Mouse (Mus musculus) hindbrain, embryonic 15.5 days (tissue): ENCODE measurements around the gene Mgat4c. TPM values are rescaled to one million over a fixed set of nuclear protein-coding genes. Genes with fewer than 3 reads are reported as not detected.

Source experiments
- ATAC-seq: fragments of 200-750 bp; cut with Nextera tagmentation; 2 replicates; pipeline ENCODE4 v1.8.0; 2017; ENCODE audit warnings: low read depth, moderate number of reproducible peaks, moderate TSS enrichment; ENCODE audit not compliant: low FRiP score
- H3K27ac ChIP-seq: fragments of 300-500 bp; sonication (generic); replicated peaks from 2 replicates; pipeline ENCODE4 v1.5.1; 2015; ENCODE audit warnings: mild to moderate bottlenecking, inconsistent platforms
- H3K27me3 ChIP-seq: fragments of 300-500 bp; sonication (generic); 2 replicates; pipeline ENCODE4 v1.6.1; 2015; ENCODE audit warnings: control low read depth, inconsistent platforms
- H3K36me3 ChIP-seq: fragments of 300-500 bp; sonication (generic); 2 replicates; pipeline ENCODE4 v1.6.1; 2015; ENCODE audit warnings: control low read depth, inconsistent platforms
- H3K4me1 ChIP-seq: fragments of 300-500 bp; sonication (generic); replicated peaks from 2 replicates; pipeline ENCODE4 v1.6.1; 2015; ENCODE audit warnings: control low read depth, inconsistent platforms
- H3K4me2 ChIP-seq: fragments of 300-500 bp; sonication (generic); 2 replicates; pipeline ENCODE4 v1.6.1; 2015; ENCODE audit warnings: moderate library complexity, mild to moderate bottlenecking, inconsistent platforms
- H3K4me3 ChIP-seq: fragments of 300-500 bp; sonication (generic); 2 replicates; pipeline ENCODE4 v1.5.1; 2015; ENCODE audit warnings: mild to moderate bottlenecking, inconsistent platforms
- H3K9ac ChIP-seq: fragments of 300-500 bp; sonication (generic); 2 replicates; pipeline ENCODE4 v1.6.1; 2015; ENCODE audit warnings: inconsistent platforms
- H3K9me3 ChIP-seq: fragments of 300-500 bp; sonication (generic); 2 replicates; pipeline ENCODE4 v1.6.1; 2016; ENCODE audit warnings: control low read depth, inconsistent platforms
- WGBS: fragments of 180-500 bp; shearing (Covaris S2); methylation state at CpG from one replicate; pipeline ENCODE4 v1.1.7; 2015; 5-methylcytosine and 5-hydroxymethylcytosine counted together
- polyA plus RNA-seq: library from polyadenylated mRNA; unstranded; fragments of >200 nt; fragmentation: Nextera tagmentation; extraction: Ambion mirVana; gene quantifications from 2 replicates; pipeline ENCODE4 v1.2.1, GENCODE M21; 2015

The Mgat4c gene
- 49.1 and 53.2 TPM in 2 replicates for polyA plus RNA-seq

- peak within 1 kb of the TSS; percentile 22; the same call in 1 of the 2 replicates for H3K9ac ChIP-seq
- H3K27me3 ChIP-seq = no peaks in the 10 kb centered on the region
- H3K4me3 ChIP-seq = peak within 1 kb of the TSS; percentile 36
- H3K4me2 ChIP-seq = peak within 1 kb of the TSS; percentile 41
- H3K9me3 ChIP-seq = no peaks in the 10 kb centered on the region
- H3K27ac ChIP-seq = peak within 1 kb of the TSS; percentile 74
- H3K4me1 ChIP-seq = no peaks in the 10 kb centered on the region
- H3K36me3 ChIP-seq = no peaks in the 10 kb centered on the region
- WGBS = 25% methylated on average over 6 of the region's 6 CpGs
- peak; percentile 86 for ATAC-seq
Observed at GRCm38 (mm10) chr10:101681437-101681912, at the start of gene Mgat4c. Gene Mgat4c, plus strand, starts transcription at chr10:101681487.

- ATAC-seq = no peak
- Histone ChIP-seq H3K4me1 (no peaks in the 10 kb centered on the region), H3K27me3 (no peaks in the 10 kb centered on the region), H3K4me3 (no peak overlapping the region), H3K36me3 (no peaks in the 10 kb centered on the region), H3K9ac (no peak overlapping the region), H3K27ac (no peak overlapping the region), H3K9me3 (no peaks in the 10 kb centered on the region), H3K4me2 (no peak overlapping the region)
- 94% methylated on average over 6 of the region's 6 CpGs for WGBS
Observed at GRCm38 (mm10) chr10:101635266-101635665, 46.0 kb upstream of the Mgat4c start.

GRCm38 (mm10) chr10:101641048-101641447 lies 40.2 kb upstream of the Mgat4c start:
- H3K4me2 ChIP-seq = no peak overlapping the region
- no peak overlapping the region for H3K9ac ChIP-seq
- H3K4me1 ChIP-seq = no peaks in the 10 kb centered on the region
- no peak overlapping the region for H3K4me3 ChIP-seq
- ATAC-seq = no peak
- WGBS = 83% methylated on average over 2 of the region's 2 CpGs
- H3K9me3 ChIP-seq = no peaks in the 10 kb centered on the region
- H3K36me3 ChIP-seq = no peaks in the 10 kb centered on the region
- no peak overlapping the region for H3K27ac ChIP-seq
- H3K27me3 ChIP-seq = no peaks in the 10 kb centered on the region

DNA sequence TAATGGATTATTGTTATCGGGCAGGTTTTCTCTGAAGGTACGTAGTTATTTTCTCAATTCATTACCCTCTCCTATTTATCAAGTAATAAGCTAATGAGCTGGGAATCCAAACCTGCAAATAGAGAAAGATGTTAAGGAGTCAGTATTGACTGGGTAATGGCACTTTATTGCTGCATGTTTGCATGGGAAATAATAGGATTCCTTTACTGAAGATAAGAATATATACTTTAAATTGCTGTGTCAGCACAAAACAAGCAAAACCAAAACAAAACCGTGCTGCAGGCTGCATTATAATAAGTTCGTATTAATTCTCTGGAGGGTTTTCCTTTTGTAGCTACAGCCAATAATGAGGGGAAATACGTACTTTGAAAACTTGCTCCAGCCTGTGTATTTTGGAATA lies 627 bp downstream of the Mgat4c start:
- Histone ChIP-seq H3K9me3 (no peaks in the 10 kb centered on the region), H3K4me1 (no peaks in the 10 kb centered on the region), H3K27me3 (no peaks in the 10 kb centered on the region), H3K4me3 (peak overlapping the region; percentile 36), H3K9ac (peak overlapping the region; percentile 22; the same call in 1 of the 2 replicates), H3K27ac (peak overlapping the region; percentile 74), H3K36me3 (no peaks in the 10 kb centered on the region), H3K4me2 (peak overlapping the region; percentile 41)
- WGBS = 49% methylated on average over 5 of the region's 5 CpGs
- 0 out of 2 replicates have a peak, but pooled peaks have one; percentile 30 for ATAC-seq

GRCm38 (mm10) chr10:101761828-101762227 lies 80.5 kb downstream of the Mgat4c start:
- 86% methylated on average over 3 of the region's 3 CpGs for WGBS
- Histone ChIP-seq H3K27me3 (no peaks in the 10 kb centered on the region), H3K36me3 (no peaks in the 10 kb centered on the region), H3K4me2 (no peak overlapping the region), H3K9ac (no peak overlapping the region), H3K4me1 (no peaks in the 10 kb centered on the region), H3K9me3 (no peaks in the 10 kb centered on the region), H3K27ac (no peak overlapping the region), H3K4me3 (no peak overlapping the region)
- ATAC-seq = no peak

- ATAC-seq = no peak
- 81% methylated on average over 1 of the region's 1 CpGs for WGBS
- no peaks in the 10 kb centered on the region for H3K27me3 ChIP-seq
Observed at GRCm38 (mm10) chr10:101770688-101771087, 89.4 kb downstream of the Mgat4c start.

GRCm38 (mm10) chr10:101771157-101771556 lies 89.9 kb downstream of the Mgat4c start:
- Histone ChIP-seq H3K4me2 (no peak overlapping the region), H3K9me3 (no peaks in the 10 kb centered on the region), H3K4me3 (no peak overlapping the region), H3K36me3 (no peaks in the 10 kb centered on the region), H3K9ac (no peak overlapping the region), H3K27me3 (no peaks in the 10 kb centered on the region), H3K27ac (no peak overlapping the region), H3K4me1 (no peaks in the 10 kb centered on the region)
- WGBS = 71% methylated on average over 4 of the region's 4 CpGs
- ATAC-seq = no peak

More at GRCm38 (mm10) chr10:101770688-101771087, 89.4 kb downstream of the Mgat4c start:
- H3K27ac ChIP-seq = no peak overlapping the region
- H3K9me3 ChIP-seq = no peaks in the 10 kb centered on the region
- H3K9ac ChIP-seq = no peak overlapping the region
- no peak overlapping the region for H3K4me2 ChIP-seq
- H3K4me3 ChIP-seq = no peak overlapping the region
- no peaks in the 10 kb centered on the region for H3K4me1 ChIP-seq
- H3K36me3 ChIP-seq = no peaks in the 10 kb centered on the region

DNA sequence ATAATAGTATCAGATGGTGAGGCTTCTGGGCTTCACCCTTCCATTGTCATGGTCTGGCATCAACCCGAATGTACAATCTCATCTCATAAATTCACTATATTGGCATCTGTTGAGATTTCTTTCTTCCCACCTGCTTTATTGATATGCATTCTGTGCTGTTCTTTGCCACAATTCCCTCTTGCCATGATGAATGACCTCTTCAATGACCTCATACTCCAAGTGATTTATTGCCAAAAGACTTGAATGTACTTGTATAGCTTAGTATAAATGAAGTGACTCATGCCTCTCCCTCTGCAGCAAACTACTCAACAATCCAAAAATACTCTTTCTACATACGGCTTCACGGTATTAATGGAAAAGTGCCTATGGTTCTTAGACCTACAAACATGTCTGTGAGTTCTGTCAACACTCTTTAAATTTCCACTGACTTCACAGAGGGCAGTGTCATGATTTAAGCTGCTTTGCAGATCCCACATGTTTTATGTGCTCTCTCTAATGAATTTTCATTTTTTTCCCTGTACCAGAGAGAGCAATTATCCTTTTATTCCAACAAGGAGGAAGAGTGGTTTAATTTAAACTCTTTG lies 102.0 kb downstream of the Mgat4c start:
- no peak for ATAC-seq
- Histone ChIP-seq H3K4me1 (no peaks in the 10 kb centered on the region), H3K27ac (no peak overlapping the region), H3K4me2 (no peak overlapping the region), H3K27me3 (no peaks in the 10 kb centered on the region), H3K9me3 (no peaks in the 10 kb centered on the region), H3K4me3 (no peak overlapping the region), H3K9ac (no peak overlapping the region), H3K36me3 (no peaks in the 10 kb centered on the region)
- 70% methylated on average over 3 of the region's 3 CpGs for WGBS

DNA sequence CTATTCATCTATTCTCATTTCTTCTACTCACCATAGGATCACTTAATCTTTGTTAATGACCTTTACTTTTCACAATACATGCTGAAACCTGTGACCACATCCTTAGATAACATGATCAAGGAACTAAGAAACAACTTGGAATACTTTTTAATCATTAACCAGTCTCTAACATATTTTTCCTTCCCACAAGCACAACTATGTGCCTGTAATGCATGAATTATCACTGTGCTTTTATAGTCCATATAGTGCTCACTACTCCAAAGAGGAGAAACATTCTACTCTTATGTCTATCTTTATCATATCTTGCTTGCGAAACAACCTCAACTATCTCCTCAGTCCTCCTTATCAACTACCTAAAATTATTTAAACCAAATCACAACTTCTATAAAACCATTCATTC lies 114.2 kb downstream of the Mgat4c start:
- no peak for ATAC-seq
- 95% methylated on average over 1 of the region's 1 CpGs for WGBS
- no peaks in the 10 kb centered on the region for H3K27me3 ChIP-seq

GRCm38 (mm10) chr10:101798831-101799474 lies 117.7 kb downstream of the Mgat4c start:
- H3K4me2 ChIP-seq = no peak overlapping the region
- no peaks in the 10 kb centered on the region for H3K27me3 ChIP-seq
- H3K4me1 ChIP-seq = no peaks in the 10 kb centered on the region
- H3K27ac ChIP-seq = no peak overlapping the region
- no peak overlapping the region for H3K4me3 ChIP-seq
- H3K9ac ChIP-seq = no peak overlapping the region
- ATAC-seq = peak; percentile 54; the same call in 1 of the 2 replicates
- H3K36me3 ChIP-seq = no peaks in the 10 kb centered on the region
- 28% methylated on average over 2 of the region's 2 CpGs for whole genome bisulfite sequencing
- H3K9me3 ChIP-seq = no peaks in the 10 kb centered on the region

More for the DNA sequence above, 114.2 kb downstream of the Mgat4c start:
- H3K9me3 ChIP-seq = no peaks in the 10 kb centered on the region
- no peaks in the 10 kb centered on the region for H3K4me1 ChIP-seq
- no peak overlapping the region for H3K9ac ChIP-seq
- H3K4me2 ChIP-seq = no peak overlapping the region
- no peak overlapping the region for H3K4me3 ChIP-seq
- H3K27ac ChIP-seq = no peak overlapping the region
- no peaks in the 10 kb centered on the region for H3K36me3 ChIP-seq

GRCm38 (mm10) chr10:101808768-101809167 lies 127.5 kb downstream of the Mgat4c start:
- Histone ChIP-seq H3K4me2 (no peak overlapping the region), H3K4me1 (no peaks in the 10 kb centered on the region), H3K9me3 (no peaks in the 10 kb centered on the region), H3K4me3 (no peak overlapping the region), H3K36me3 (no peaks in the 10 kb centered on the region), H3K9ac (no peak overlapping the region), H3K27me3 (no peaks in the 10 kb centered on the region), H3K27ac (no peak overlapping the region)
- no peak for ATAC-seq
- 89% methylated on average over 2 of the region's 2 CpGs for WGBS

DNA sequence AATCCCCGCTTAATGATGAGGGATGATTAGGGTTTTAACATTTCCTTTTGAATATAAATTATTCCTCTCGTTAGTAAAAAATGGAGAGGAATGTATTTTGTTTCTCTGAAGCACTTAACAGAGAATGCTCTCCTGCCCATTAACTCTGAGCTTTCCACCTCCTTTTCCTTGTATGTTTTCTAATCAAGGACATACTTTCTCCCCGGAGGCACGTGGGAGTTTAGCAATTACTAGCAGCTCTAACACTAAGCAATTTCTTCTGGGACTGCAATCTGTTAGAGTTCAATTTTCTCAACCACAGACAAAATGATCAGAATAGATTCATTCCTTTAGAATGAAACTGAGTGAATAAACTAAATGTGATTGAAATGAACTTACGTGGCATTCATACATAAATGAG lies 135.6 kb downstream of the Mgat4c start:
- H3K9ac ChIP-seq = no peak overlapping the region
- no peak overlapping the region for H3K4me2 ChIP-seq
- peak; percentile 63; the same call in 1 of the 2 replicates for ATAC-seq
- H3K27me3 ChIP-seq = no peaks in the 10 kb centered on the region
- WGBS = 50% methylated on average over 5 of the region's 5 CpGs
- H3K4me1 ChIP-seq = no peaks in the 10 kb centered on the region
- no peaks in the 10 kb centered on the region for H3K36me3 ChIP-seq
- no peaks in the 10 kb centered on the region for H3K9me3 ChIP-seq
- H3K4me3 ChIP-seq = no peak overlapping the region
- no peak overlapping the region for H3K27ac ChIP-seq
